Mouse (Mus musculus): ENCODE measurements at regions not wholly inside any gene's neighbourhood (a gene's known extent, or its start where the extent isn't known, plus 50 kb on each side); places are given as distances from the start of the nearest gene placed in this dataset.

GRCm38 (mm10) chr2:27812946-27813345 lies 73.3 kb upstream of the Col5a1 start:
- WGBS, result 83% methylated on average over 3 of the region's 3 CpGs
- DNase-seq (ENCODE audit: extremely low spot score, low spot score), result no peak
- 0 out of 2 replicates have a peak overlapping the region, but pooled peaks have one; percentile 51 for H3K27ac ChIP-seq

DNA sequence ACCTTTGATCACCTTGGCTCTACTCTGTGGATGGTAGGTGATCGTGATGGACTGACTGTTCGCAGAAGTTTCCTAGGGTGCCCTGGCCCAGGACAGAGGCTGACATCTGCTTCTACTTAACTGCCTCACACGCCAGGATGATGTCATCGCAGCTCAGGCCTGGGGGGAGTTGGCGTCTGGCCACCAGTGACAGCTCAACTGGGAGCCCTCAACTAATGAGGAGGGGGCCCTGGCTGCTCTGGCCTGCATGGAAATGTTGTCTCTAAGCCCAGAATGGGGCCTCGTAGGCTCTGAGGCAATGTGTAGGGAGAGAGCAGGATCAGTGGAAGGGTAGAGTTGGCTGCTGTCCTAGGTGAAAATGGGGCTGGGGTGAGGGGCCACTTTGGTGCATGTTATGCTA lies 72.9 kb upstream of the Col5a1 start:
- Histone ChIP-seq H3K27ac (peak overlapping the region; percentile 51; the same call in 1 of the 2 replicates), H3K4me1 (peaks cover 8% of the 10 kb centered on the region)
- WGBS, result 62% methylated on average over 6 of the region's 6 CpGs

More at GRCm38 (mm10) chr2:27812946-27813345, 73.3 kb upstream of the Col5a1 start:
- H3K4me3 ChIP-seq, result no peak overlapping the region
- H3K27me3 ChIP-seq (ENCODE audit: poor library complexity, severe bottlenecking), result no peaks in the 10 kb centered on the region
- no peaks in the 10 kb centered on the region for H3K9me3 ChIP-seq
- H3K36me3 ChIP-seq (replicated peaks), result no peaks in the 10 kb centered on the region
- H3K4me1 ChIP-seq, result peaks cover 8% of the 10 kb centered on the region

GRCm38 (mm10) chr2:27818656-27819055 lies 67.6 kb upstream of the Col5a1 start:
- Histone ChIP-seq H3K27me3 (ENCODE audit: poor library complexity, severe bottlenecking) (no peaks in the 10 kb centered on the region), H3K9me3 (no peaks in the 10 kb centered on the region), H3K36me3 (replicated peaks) (no peaks in the 10 kb centered on the region), H3K4me3 (no peak overlapping the region), H3K27ac (0 out of 2 replicates have a peak overlapping the region, but pooled peaks have one; percentile 20), H3K4me1 (peaks cover 7% of the 10 kb centered on the region)
- 67% methylated on average over 4 of the region's 4 CpGs for WGBS
- DNase-seq (ENCODE audit: extremely low spot score, low spot score), result no peak

More for the DNA sequence above, 72.9 kb upstream of the Col5a1 start:
- no peaks in the 10 kb centered on the region for H3K27me3 ChIP-seq (ENCODE audit: poor library complexity, severe bottlenecking)
- no peak for DNase-seq (ENCODE audit: extremely low spot score, low spot score)
- H3K9me3 ChIP-seq, result no peaks in the 10 kb centered on the region
- no peaks in the 10 kb centered on the region for H3K36me3 ChIP-seq (replicated peaks)
- no peak overlapping the region for H3K4me3 ChIP-seq

DNA sequence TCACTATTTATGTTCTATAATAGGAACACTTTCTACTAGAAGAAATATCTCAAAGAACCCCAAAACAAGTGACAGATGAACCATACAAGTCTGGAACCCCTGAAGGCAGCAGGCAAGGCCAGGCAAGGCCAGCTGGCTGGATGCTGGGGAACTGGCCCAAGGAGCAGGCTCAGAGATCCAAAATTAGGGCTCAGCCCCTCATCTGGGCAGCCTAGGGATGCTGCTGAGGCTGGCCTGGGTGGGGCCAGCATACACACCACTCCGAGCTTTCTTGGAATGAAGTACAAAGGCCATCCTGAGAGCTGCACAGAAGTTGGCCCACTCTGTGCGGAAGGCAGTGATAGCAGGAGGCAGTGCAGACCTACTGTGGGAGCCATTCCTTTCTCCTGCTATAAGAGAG lies 59.4 kb upstream of the Col5a1 start:
- Histone ChIP-seq H3K27me3 (ENCODE audit: poor library complexity, severe bottlenecking) (no peaks in the 10 kb centered on the region), H3K36me3 (replicated peaks) (no peaks in the 10 kb centered on the region), H3K9me3 (no peaks in the 10 kb centered on the region), H3K27ac (no peak overlapping the region), H3K4me1 (no peaks in the 10 kb centered on the region), H3K4me3 (no peak overlapping the region)
- WGBS, result 78% methylated on average over 2 of the region's 2 CpGs
- DNase-seq (ENCODE audit: extremely low spot score, low spot score), result no peak

DNA sequence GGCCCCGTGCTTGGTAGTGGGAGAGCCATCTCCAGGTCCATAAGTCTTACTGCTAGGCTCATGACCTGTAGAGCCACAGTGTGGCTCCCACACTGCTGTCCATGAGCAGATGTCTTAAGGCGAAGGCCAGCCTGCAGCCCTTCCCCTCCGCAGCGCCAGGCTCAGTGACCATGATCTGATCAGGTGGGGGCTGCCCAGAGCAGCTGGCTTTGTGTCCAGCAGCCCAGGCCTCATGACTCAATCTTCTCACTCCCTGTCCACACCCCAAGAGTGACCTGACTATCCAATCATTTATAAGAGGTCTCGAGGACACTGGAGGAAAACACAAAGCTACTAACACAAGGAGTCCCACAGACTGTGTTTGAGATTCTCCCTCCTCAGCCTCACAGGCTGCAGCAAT lies 58.6 kb upstream of the Col5a1 start:
- Histone ChIP-seq H3K9me3 (no peaks in the 10 kb centered on the region), H3K4me1 (no peaks in the 10 kb centered on the region), H3K27me3 (ENCODE audit: poor library complexity, severe bottlenecking) (no peaks in the 10 kb centered on the region), H3K4me3 (no peak overlapping the region), H3K27ac (no peak overlapping the region), H3K36me3 (replicated peaks) (no peaks in the 10 kb centered on the region)
- DNase-seq (ENCODE audit: extremely low spot score, low spot score), result no peak
- WGBS, result 86% methylated on average over 5 of the region's 5 CpGs

GRCm38 (mm10) chr2:27828237-27828636 lies 58.0 kb upstream of the Col5a1 start:
- Histone ChIP-seq H3K4me3 (no peak overlapping the region), H3K4me1 (no peaks in the 10 kb centered on the region), H3K36me3 (replicated peaks) (no peaks in the 10 kb centered on the region), H3K27me3 (ENCODE audit: poor library complexity, severe bottlenecking) (no peaks in the 10 kb centered on the region), H3K9me3 (no peaks in the 10 kb centered on the region), H3K27ac (no peak overlapping the region)
- WGBS, result 83% methylated on average over 6 of the region's 6 CpGs
- no peak for DNase-seq (ENCODE audit: extremely low spot score, low spot score)

DNA sequence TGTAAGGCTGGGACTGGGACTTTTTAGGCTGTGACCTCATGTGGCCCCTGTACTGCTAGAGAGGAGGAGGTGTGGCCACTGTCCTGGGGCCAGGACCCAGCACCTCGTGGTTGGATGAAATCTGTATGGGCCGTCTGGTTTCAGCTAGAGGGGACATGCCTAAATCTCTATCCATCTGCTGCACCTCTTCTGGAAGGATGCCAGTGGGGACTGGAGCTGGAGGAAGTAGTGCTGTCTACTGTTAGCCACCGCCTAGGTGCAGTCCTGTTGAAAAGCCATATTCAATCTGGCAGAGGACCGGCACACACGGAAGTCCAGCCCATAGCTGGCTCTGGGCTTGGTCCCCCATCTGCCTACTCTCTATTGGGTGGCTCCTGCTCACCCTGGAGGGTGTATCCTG lies 56.7 kb upstream of the Col5a1 start:
- H3K27ac ChIP-seq, result no peak overlapping the region
- no peaks in the 10 kb centered on the region for H3K27me3 ChIP-seq (ENCODE audit: poor library complexity, severe bottlenecking)
- H3K4me1 ChIP-seq, result peaks cover 8% of the 10 kb centered on the region
- H3K36me3 ChIP-seq (replicated peaks), result no peaks in the 10 kb centered on the region
- H3K4me3 ChIP-seq, result no peak overlapping the region
- DNase-seq (ENCODE audit: extremely low spot score, low spot score), result no peak
- WGBS, result 78% methylated on average over 5 of the region's 5 CpGs
- no peaks in the 10 kb centered on the region for H3K9me3 ChIP-seq

- Histone ChIP-seq H3K9me3 (no peaks in the 10 kb centered on the region), H3K4me1 (peaks cover 50% of the 10 kb centered on the region), H3K36me3 (replicated peaks) (no peaks in the 10 kb centered on the region), H3K4me3 (no peak overlapping the region), H3K27ac (0 out of 2 replicates have a peak overlapping the region, but pooled peaks have one; percentile 25), H3K27me3 (ENCODE audit: poor library complexity, severe bottlenecking) (no peaks in the 10 kb centered on the region)
- no peak for DNase-seq (ENCODE audit: extremely low spot score, low spot score)
- WGBS, result 89% methylated on average over 4 of the region's 4 CpGs
Measured at GRCm38 (mm10) chr2:27834971-27835370, 51.3 kb upstream of the Col5a1 start.

DNA sequence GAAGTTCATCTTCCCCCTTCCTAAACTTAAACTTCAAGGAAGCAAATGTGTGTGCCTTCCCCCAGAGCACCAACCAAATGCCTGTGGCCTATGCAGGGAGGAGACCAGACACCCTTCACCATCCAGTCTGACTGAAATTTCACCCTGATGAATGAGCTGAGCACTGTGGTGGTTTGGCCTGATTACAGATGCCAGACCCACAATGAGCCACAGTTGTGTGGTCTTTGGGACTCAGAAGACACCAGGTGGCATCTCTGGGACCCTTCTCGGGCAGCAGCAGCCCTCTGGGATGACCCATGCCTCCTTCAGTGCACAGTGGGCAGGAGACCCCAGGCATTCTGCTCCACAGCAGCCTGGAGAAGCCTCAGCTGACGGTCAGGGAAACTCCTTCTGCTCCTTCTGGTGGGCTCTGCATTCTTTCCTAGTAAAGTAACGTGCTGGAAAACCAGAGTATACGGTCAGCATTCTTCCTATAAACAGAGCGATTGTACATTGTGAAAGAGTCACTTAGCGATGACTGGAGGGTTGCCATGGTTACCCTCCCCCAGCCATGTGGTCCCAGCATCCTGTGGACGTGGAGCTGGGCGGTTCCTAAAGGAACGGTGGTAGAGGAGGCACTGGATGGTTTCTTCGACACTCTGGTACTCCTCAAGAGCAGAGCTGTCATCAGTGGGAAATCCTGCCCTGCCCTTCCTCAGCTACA lies 50.3 kb upstream of the Col5a1 start:
- Histone ChIP-seq H3K27ac (peak overlapping the region; percentile 71), H3K4me1 (peaks cover 56% of the 10 kb centered on the region), H3K9me3 (no peaks in the 10 kb centered on the region), H3K36me3 (replicated peaks) (no peaks in the 10 kb centered on the region), H3K4me3 (no peak overlapping the region), H3K27me3 (ENCODE audit: poor library complexity, severe bottlenecking) (no peaks in the 10 kb centered on the region)
- no peak for DNase-seq (ENCODE audit: extremely low spot score, low spot score)
- WGBS, result 63% methylated on average over 10 of the region's 10 CpGs
